Mouse (Mus musculus) thymus, adult 2 months (tissue): ENCODE results near the gene Parg.

Experiments
- CTCF ChIP-seq: fragments of 200-500 bp; IDR thresholded peaks from 2 replicates; pipeline ENCODE4 v1.5.1; 2012; ENCODE audit warnings: mild to moderate bottlenecking, control low read depth, low read length, moderate library complexity, borderline replicate concordance; ENCODE audit not compliant: control insufficient read depth, poor library complexity, insufficient read depth; ENCODE audit errors: extremely low read depth
- POLR2A ChIP-seq: fragments of 200-500 bp; IDR thresholded peaks from 2 replicates; pipeline ENCODE4 v1.6.1; 2012; ENCODE audit warnings: mild to moderate bottlenecking, low read length, control low read depth, moderate library complexity; ENCODE audit not compliant: control insufficient read depth, poor library complexity, insufficient read depth; ENCODE audit errors: extremely low read depth

DNA sequence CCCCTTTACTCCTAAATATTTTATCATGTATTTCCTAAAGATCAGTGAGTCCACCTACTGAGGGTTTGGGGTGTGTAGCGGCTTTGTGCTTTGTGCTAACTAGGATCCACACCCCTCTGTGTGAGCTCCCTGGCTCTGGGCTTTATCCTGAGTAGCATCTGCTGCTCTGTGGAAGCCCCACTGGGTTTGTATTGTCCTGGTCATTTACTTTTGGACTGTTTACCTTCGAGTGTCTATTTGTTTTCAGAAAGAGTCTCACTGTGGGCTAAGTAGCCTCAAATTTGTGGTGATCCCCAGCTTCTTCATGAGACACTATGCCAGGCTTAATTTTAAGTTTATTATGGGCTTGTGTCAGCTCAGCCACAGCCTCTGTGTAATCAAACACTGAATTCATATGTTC, 67.2 kb downstream of the Parg start:
- no peak for TF ChIP-seq CTCF
- TF ChIP-seq POLR2A = no peak
